Mouse (Mus musculus) neutrophil, adult 59 days (primary cell): ENCODE results near the gene Padi3. TPM values are rescaled to one million over a fixed set of nuclear protein-coding genes. Genes with fewer than 3 reads are reported as not detected.

Experiments used
- total RNA-seq, 2 experiments: library from RNA; stranded (reverse); gene quantifications; 1 replicate in 1 of 2; 2 replicates in 1 of 2; pipeline ENCODE4 v1.2.4; 2023

Gene Padi3
- under 1 TPM; 0.24 to 0.60 TPM for total RNA-seq

DNA sequence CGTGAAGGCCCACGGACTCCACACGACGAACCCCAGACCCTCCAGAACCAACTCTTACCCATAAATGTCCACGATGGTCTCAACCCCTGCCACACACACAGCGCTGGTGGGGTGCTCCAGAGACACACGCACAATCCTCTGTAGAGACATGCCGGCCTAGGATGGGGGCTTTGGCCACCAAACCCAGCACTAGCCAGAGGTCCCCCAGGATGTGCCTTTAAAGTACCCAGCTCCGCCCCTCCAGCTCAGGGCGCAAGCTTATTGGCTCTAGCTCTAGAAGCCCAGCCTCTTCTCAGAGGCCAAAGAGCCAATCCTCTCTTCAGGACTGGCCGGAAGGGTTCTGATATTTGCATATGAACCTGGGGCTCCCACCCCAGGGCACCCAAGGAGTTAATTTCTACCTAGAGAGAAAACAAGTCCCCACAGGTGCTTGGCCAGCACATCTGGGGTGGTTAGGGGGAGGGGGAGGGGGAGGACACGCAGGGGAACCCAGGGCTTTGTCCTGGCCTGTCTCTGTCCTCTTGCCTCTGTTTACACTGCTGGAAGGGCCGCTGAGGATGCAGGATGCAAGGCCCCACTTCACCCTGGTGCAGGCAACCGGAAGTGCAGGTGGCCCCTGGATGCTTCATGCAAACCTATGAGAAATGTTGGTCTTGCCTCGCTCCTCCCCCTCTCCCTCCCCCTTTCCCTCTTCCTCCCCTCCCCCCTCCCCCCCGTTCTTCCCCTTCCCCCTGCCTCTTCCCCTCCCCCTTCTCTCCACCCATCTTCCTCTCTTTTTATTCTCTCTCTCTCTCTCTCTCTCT is at the start of gene Padi3:
Gene Padi3 (minus strand): TSS at position 191 of the 803 bp plus-strand sequence.

DNA sequence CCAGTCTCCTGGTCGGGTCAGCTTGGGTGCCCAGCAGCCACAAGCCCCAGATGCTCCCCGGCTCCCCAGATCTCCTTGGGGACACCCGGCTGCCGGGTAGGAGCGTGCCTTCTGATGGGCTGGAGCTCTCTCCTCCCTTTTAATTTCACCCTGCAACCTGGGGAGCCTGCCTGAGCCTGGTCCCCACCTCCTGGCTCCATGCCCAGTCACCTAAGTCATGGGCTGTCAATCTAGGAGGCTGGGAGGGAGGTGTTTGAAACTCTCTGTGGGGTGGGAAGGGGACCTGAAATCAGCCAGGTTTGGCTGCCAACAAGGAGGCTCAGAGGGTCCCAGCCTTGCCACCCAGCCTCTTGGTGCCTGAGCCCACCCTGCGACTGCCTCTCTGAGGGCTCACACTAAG is 35.2 kb upstream of the Padi3 start, which contains the start of gene Padi1:
Gene Padi1 (minus strand): TSS at position 113 of the 400 bp plus-strand sequence.

DNA sequence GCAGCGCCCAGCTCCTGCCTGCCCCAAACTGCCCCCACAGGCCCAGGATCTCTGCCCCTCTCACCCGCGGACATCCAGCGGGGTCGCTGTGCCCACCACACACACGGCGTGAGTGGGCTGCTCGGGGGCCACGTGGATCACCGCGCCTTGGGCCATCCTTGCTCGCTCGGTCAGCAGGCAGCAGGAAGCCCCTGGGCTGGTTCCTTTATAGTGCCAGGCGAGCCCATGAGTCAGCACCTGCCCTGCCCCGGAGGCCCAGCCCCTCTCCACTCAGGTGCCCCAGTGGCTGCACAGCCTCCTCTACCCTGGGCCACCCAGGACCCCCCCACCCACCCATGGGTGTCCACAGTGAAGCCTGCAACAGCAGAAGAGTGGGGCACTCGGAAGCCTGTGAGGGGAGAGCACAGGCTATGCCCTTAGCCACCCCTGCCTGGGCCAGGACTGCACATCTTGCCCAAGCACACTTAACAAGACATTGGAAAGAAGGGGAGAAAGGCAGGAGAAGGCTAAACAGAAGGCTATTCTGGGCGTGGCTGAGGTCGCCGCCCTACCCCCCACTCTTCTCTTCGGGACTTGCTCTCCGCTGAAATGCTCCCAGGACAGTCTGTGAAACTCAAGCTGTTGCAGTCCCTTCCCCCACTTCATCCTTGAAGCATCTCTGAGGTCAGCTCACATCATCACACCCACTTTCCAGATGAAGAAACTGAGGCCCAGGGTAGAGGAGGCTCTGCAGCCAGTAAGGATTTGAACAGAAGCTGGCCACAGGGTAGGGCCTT is 36.2 kb downstream of the Padi3 start, which contains the start of gene Padi4:
Gene Padi4 (minus strand): TSS at position 212 of the 776 bp plus-strand sequence.

DNA sequence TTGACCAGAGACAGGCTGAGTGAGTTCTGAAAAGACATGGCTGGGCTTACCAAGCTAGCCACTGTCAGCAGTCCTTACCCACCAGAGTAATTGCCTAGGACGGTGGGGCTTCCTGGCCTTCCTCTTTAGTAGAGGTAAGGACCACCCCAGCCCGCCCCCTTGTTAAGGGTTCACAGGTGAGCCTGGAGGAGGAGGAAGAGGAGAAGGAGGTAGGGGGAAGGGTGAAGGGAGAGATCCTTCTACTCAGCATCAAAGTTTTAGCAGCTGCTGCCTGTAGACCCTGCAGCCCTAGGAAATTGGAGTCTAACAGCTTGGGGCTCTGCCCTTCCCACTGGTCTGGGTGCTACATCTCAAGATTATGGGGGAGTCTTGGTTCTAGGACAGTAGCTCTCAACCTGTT is 67.9 kb downstream of the Padi3 start, which contains the start of gene Padi6:
Gene Padi6 (minus strand): TSS at position 101 of the 400 bp plus-strand sequence.

Other genes with a start within 250 kb of the Padi3 start
- gene Arhgef10l, start 144.6 kb downstream of the Padi3 start, total RNA-seq: 10 to 100 TPM; 42.1 to 54.6 TPM
- 10 to 100 TPM; 70.5 to 73.6 TPM for gene Rcc2, start 110.1 kb downstream of the Padi3 start, total RNA-seq
- gene Padi6, start 68.0 kb downstream of the Padi3 start, total RNA-seq: under 1 TPM in 1 of 2 experiments, not detected in 1; 0.20 TPM
- gene Padi4, start 36.4 kb downstream of the Padi3 start, total RNA-seq: 100 to 1,000 TPM; 443 to 544 TPM
- not detected for gene Padi1, start 35.1 kb upstream of the Padi3 start, total RNA-seq
- gene Padi2, start 95.7 kb upstream of the Padi3 start, total RNA-seq: 10 to 100 TPM; 33.8 to 42.6 TPM
- gene Sdhb, start 150.6 kb upstream of the Padi3 start, total RNA-seq: 10 to 100 TPM; 74.0 to 91.4 TPM
- gene Atp13a2, start 176.2 kb upstream of the Padi3 start, total RNA-seq: 10 to 100 TPM; 38.1 to 53.5 TPM
- not detected for gene Mfap2, start 199.8 kb upstream of the Padi3 start, total RNA-seq
- gene Crocc, start 249.9 kb upstream of the Padi3 start, total RNA-seq: 10 to 100 TPM in 1 of 2 experiments, 1 to 10 TPM in 1; 8.9 to 10.2 TPM